Mouse (Mus musculus): ENCODE measurements around the gene Mpzl1.

The Mpzl1 gene

GRCm38 (mm10) chr1:165655482-165655881 is 21.1 kb upstream of the Mpzl1 start:
- no peak for DNase-seq (ENCODE audit: low spot score in 2 of 2)

- DNase-seq (ENCODE audit: low spot score in 2 of 2): no peak
Observed at GRCm38 (mm10) chr1:165655022-165655421, 20.7 kb upstream of the Mpzl1 start.

GRCm38 (mm10) chr1:165653126-165653885 is 19.0 kb upstream of the Mpzl1 start:
- no peak for DNase-seq (ENCODE audit: low spot score in 2 of 2)

GRCm38 (mm10) chr1:165652507-165652906 is 18.2 kb upstream of the Mpzl1 start:
- DNase-seq (ENCODE audit: low spot score in 2 of 2): no peak

GRCm38 (mm10) chr1:165651158-165651557 is 16.8 kb upstream of the Mpzl1 start:
- DNase-seq (ENCODE audit: low spot score in 2 of 2): no peak

- DNase-seq (ENCODE audit: low spot score in 2 of 2): no peak
Observed at GRCm38 (mm10) chr1:165645102-165645501, 10.8 kb upstream of the Mpzl1 start.

- no peak for DNase-seq (ENCODE audit: low spot score in 2 of 2)
Observed at GRCm38 (mm10) chr1:165643735-165644134, 9.4 kb upstream of the Mpzl1 start.

- DNase-seq (ENCODE audit: low spot score in 2 of 2): peak; percentile 44 to 56
Observed at GRCm38 (mm10) chr1:165642780-165643311, 8.5 kb upstream of the Mpzl1 start.

GRCm38 (mm10) chr1:165641786-165642771 is 7.7 kb upstream of the Mpzl1 start:
- peak; percentile 92 to 97 for DNase-seq (ENCODE audit: low spot score in 2 of 2)

GRCm38 (mm10) chr1:165641271-165641771 is 7.0 kb upstream of the Mpzl1 start:
- peak; percentile 83 to 90 for DNase-seq (ENCODE audit: low spot score in 2 of 2)

GRCm38 (mm10) chr1:165636289-165636688 is 2.0 kb upstream of the Mpzl1 start:
- DNase-seq (ENCODE audit: low spot score in 2 of 2): no peak

GRCm38 (mm10) chr1:165635055-165635897 is 938 bp upstream of the Mpzl1 start:
- DNase-seq (ENCODE audit: low spot score in 2 of 2): no peak

- no peak for DNase-seq (ENCODE audit: low spot score in 2 of 2)
Observed at GRCm38 (mm10) chr1:165633345-165633744, 993 bp downstream of the Mpzl1 start.

GRCm38 (mm10) chr1:165631136-165631535 is 3.2 kb downstream of the Mpzl1 start:
- no peak for DNase-seq (ENCODE audit: low spot score in 2 of 2)

GRCm38 (mm10) chr1:165629975-165630374 is 4.4 kb downstream of the Mpzl1 start:
- no peak for DNase-seq (ENCODE audit: low spot score in 2 of 2)

- no peak for DNase-seq (ENCODE audit: low spot score in 2 of 2)
Observed at GRCm38 (mm10) chr1:165628603-165629002, 5.7 kb downstream of the Mpzl1 start.

- DNase-seq (ENCODE audit: low spot score in 2 of 2): no peak
Observed at GRCm38 (mm10) chr1:165625896-165626295, 8.4 kb downstream of the Mpzl1 start.

GRCm38 (mm10) chr1:165625058-165625457 is 9.3 kb downstream of the Mpzl1 start:
- no peak for DNase-seq (ENCODE audit: low spot score in 2 of 2)

GRCm38 (mm10) chr1:165618201-165618624 is 16.1 kb downstream of the Mpzl1 start:
- peak in 1 of 2 experiments; percentile 23 for DNase-seq (ENCODE audit: low spot score in 2 of 2)

- no peak for DNase-seq (ENCODE audit: low spot score in 2 of 2)
Observed at GRCm38 (mm10) chr1:165617166-165617891, 17.0 kb downstream of the Mpzl1 start.
